Mouse (Mus musculus) forebrain, embryonic 12.5 days (tissue): ENCODE measurements around the gene Cbl. TPM values are rescaled to one million over a fixed set of nuclear protein-coding genes. Genes with fewer than 3 reads are reported as not detected.

ENCODE experiments used
- ATAC-seq: fragments of 200-750 bp; cut with Nextera tagmentation; 2 replicates; pipeline ENCODE4 v1.8.0; 2017; ENCODE audit warnings: moderate TSS enrichment; ENCODE audit not compliant: low FRiP score
- H3K27ac ChIP-seq: fragments of 300-500 bp; sonication (generic); 2 replicates; pipeline ENCODE4 v1.5.1; 2016; ENCODE audit warnings: mild to moderate bottlenecking
- H3K27me3 ChIP-seq: fragments of 300-500 bp; sonication (generic); 2 replicates; pipeline ENCODE4 v1.6.1; 2016; ENCODE audit warnings: mild to moderate bottlenecking
- H3K36me3 ChIP-seq: fragments of 300-500 bp; sonication (generic); replicated peaks from 2 replicates; pipeline ENCODE4 v1.6.1; 2016; ENCODE audit warnings: mild to moderate bottlenecking
- H3K4me1 ChIP-seq: fragments of 300-500 bp; sonication (generic); 2 replicates; pipeline ENCODE4 v1.6.1; 2016
- H3K4me2 ChIP-seq: fragments of 300-500 bp; sonication (generic); 2 replicates; pipeline ENCODE4 v1.6.1; 2016; ENCODE audit warnings: mild to moderate bottlenecking, moderate library complexity
- H3K4me3 ChIP-seq: fragments of 300-500 bp; sonication (generic); replicated peaks from 2 replicates; pipeline ENCODE4 v1.5.1; 2016; ENCODE audit warnings: mild to moderate bottlenecking
- H3K9ac ChIP-seq: fragments of 300-500 bp; sonication (generic); 2 replicates; pipeline ENCODE4 v1.6.1; 2016; ENCODE audit warnings: mild to moderate bottlenecking
- H3K9me3 ChIP-seq: fragments of 300-500 bp; sonication (generic); 2 replicates; pipeline ENCODE4 v1.6.1; 2016
- WGBS: fragments of 180-500 bp; shearing (Covaris S2); methylation state at CpG from one replicate; pipeline ENCODE4 v1.1.7; 2016; 5-methylcytosine and 5-hydroxymethylcytosine counted together
- polyA plus RNA-seq: library from polyadenylated mRNA; unstranded; fragments of >200 nt; fragmentation: Nextera tagmentation; extraction: Ambion mirVana; gene quantifications from 2 replicates; pipeline ENCODE4 v1.2.1, GENCODE M21; 2016

The Cbl gene
- polyA plus RNA-seq, 1 experiment from 2014 or later, result 28.7 TPM

DNA sequence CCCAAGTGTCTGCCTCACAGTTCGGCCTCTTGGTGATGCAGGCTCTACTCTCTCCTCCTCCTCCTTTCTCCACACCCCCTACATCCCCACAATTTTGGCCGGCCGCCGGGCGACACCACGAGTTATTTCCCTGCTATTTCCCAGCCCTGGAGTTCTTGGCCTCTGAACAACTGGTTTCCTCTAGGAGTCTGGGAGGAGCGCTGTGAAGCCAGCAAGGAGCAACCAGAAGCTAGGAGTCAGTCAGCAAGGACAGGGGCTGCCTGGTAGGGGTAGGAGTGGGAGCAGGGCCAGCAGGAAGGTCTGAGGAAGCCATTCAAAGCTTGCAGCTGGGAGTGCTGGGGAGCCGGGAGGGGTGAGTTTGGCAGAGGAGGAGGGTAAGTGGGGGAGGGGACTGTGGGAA, 126.7 kb downstream of the Cbl start, which contains the start of gene C1qtnf5:
C1qtnf5 (plus strand) TSS at position 136 of the 400 bp plus-strand sequence.
- Histone ChIP-seq H3K4me3 (no peak within 1 kb of the TSS; the same call in 1 of the 2 replicates), H3K9me3 (no peaks in the 10 kb centered on the region), H3K27me3 (no peaks in the 10 kb centered on the region), H3K36me3 (peaks cover 37% of the 10 kb centered on the region), H3K4me2 (peak within 1 kb of the TSS; percentile 41), H3K9ac (peak within 1 kb of the TSS; percentile 40), H3K4me1 (peaks cover 53% of the 10 kb centered on the region), H3K27ac (peak within 1 kb of the TSS; percentile 37)
- ATAC-seq, result no peak
- 41% methylated on average over 8 of the region's 8 CpGs for WGBS

GRCm38 (mm10) chr9:44106596-44106995, 127.3 kb downstream of the Cbl start:
- Histone ChIP-seq H3K9ac (peak overlapping the region; percentile 40), H3K4me3 (no peak overlapping the region), H3K27ac (peak overlapping the region; percentile 37; the same call in 1 of the 2 replicates), H3K27me3 (no peaks in the 10 kb centered on the region), H3K9me3 (no peaks in the 10 kb centered on the region), H3K4me1 (peaks cover 52% of the 10 kb centered on the region), H3K36me3 (peaks cover 37% of the 10 kb centered on the region), H3K4me2 (peak overlapping the region; percentile 41; the same call in 1 of the 2 replicates)
- WGBS, result 71% methylated on average over 4 of the region's 4 CpGs
- no peak for ATAC-seq

GRCm38 (mm10) chr9:44106182-44106581, 127.7 kb downstream of the Cbl start:
- no peak overlapping the region for H3K27ac ChIP-seq
- H3K4me2 ChIP-seq, result no peak overlapping the region
- no peak overlapping the region for H3K4me3 ChIP-seq
- H3K4me1 ChIP-seq, result peaks cover 55% of the 10 kb centered on the region
- WGBS, result 95% methylated on average over 7 of the region's 7 CpGs
- no peaks in the 10 kb centered on the region for H3K9me3 ChIP-seq
- H3K36me3 ChIP-seq, result peaks cover 37% of the 10 kb centered on the region
- no peak for ATAC-seq
- H3K27me3 ChIP-seq, result no peaks in the 10 kb centered on the region
- H3K9ac ChIP-seq, result no peak overlapping the region

DNA sequence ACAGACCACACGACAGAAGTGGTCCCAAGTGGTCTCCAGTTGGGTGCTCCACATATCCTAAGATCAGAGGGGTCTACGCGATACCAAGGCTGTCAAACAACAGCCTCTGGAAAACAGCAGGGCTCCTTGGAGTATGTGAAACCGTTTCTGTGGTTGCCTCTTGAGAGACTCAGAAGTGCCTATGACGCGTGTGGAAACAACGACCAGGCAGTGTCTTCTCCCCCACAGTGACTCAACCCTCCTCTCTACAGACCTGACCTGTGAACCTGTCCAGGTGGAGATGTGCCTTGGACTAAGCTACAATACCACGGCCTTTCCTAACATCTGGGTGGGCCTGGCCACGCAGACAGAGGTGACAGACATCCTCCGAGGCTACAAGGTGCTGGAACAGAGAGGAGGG, 128.1 kb downstream of the Cbl start:
- H3K27ac ChIP-seq, result no peak overlapping the region
- H3K4me1 ChIP-seq, result peaks cover 55% of the 10 kb centered on the region
- WGBS, result 85% methylated on average over 10 of the region's 10 CpGs

GRCm38 (mm10) chr9:44104881-44105280, 129.0 kb downstream of the Cbl start:
- Histone ChIP-seq H3K9me3 (no peaks in the 10 kb centered on the region), H3K4me3 (no peak overlapping the region), H3K27me3 (no peaks in the 10 kb centered on the region), H3K27ac (no peak overlapping the region), H3K36me3 (peaks cover 33% of the 10 kb centered on the region), H3K4me1 (peaks cover 47% of the 10 kb centered on the region), H3K9ac (no peak overlapping the region), H3K4me2 (no peak overlapping the region)
- WGBS, result 94% methylated on average over 7 of the region's 7 CpGs
- no peak for ATAC-seq

More for the DNA sequence above, 128.1 kb downstream of the Cbl start:
- ATAC-seq, result no peak
- Histone ChIP-seq H3K27me3 (no peaks in the 10 kb centered on the region), H3K9ac (no peak overlapping the region), H3K4me3 (no peak overlapping the region), H3K9me3 (no peaks in the 10 kb centered on the region), H3K36me3 (peaks cover 37% of the 10 kb centered on the region), H3K4me2 (no peak overlapping the region)

DNA sequence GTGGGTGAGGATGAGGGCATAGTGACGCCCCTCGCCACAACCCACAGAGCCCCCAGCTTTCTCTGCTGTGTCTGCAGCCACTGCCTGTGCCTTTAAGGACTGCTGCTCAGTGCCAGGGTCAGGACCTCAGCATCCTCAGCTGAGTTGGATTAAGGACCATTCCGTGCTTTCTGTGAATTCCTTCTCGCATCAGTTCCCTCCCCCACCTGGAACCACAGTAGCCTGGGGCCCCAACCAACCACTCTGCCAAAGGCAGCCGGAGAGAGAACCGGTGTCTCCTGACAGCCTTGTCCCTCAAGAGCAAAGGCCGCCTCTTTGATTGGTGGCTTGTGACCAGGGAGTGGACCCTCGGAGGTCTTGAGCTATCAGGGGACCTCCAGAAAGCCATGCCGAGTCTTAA, 132.4 kb downstream of the Cbl start, which contains the start of gene Mfrp:
Mfrp (plus strand) TSS at position 240 of the 400 bp plus-strand sequence.
- no peak within 1 kb of the TSS for H3K4me3 ChIP-seq
- H3K27ac ChIP-seq, result no peak within 1 kb of the TSS
- no peaks in the 10 kb centered on the region for H3K9me3 ChIP-seq
- peaks cover 25% of the 10 kb centered on the region for H3K36me3 ChIP-seq
- ATAC-seq, result no peak
- H3K4me1 ChIP-seq, result peaks cover 17% of the 10 kb centered on the region
- no peak within 1 kb of the TSS for H3K9ac ChIP-seq
- no peak within 1 kb of the TSS for H3K4me2 ChIP-seq
- WGBS, result 54% methylated on average over 9 of the region's 9 CpGs
- H3K27me3 ChIP-seq, result no peaks in the 10 kb centered on the region

- H3K4me3 ChIP-seq, result no peak overlapping the region
- no peaks in the 10 kb centered on the region for H3K9me3 ChIP-seq
- peak overlapping the region; percentile 38; the same call in 1 of the 2 replicates for H3K27ac ChIP-seq
- no peaks in the 10 kb centered on the region for H3K27me3 ChIP-seq
- H3K4me1 ChIP-seq, result peaks cover 19% of the 10 kb centered on the region
- 16% methylated on average over 9 of the region's 9 CpGs for WGBS
- peak; percentile 47; the same call in 1 of the 2 replicates for ATAC-seq
- no peak overlapping the region for H3K4me2 ChIP-seq
- H3K36me3 ChIP-seq, result peaks cover 10% of the 10 kb centered on the region
- no peak overlapping the region for H3K9ac ChIP-seq
Observed at GRCm38 (mm10) chr9:44096536-44096935, 137.3 kb downstream of the Cbl start.

DNA sequence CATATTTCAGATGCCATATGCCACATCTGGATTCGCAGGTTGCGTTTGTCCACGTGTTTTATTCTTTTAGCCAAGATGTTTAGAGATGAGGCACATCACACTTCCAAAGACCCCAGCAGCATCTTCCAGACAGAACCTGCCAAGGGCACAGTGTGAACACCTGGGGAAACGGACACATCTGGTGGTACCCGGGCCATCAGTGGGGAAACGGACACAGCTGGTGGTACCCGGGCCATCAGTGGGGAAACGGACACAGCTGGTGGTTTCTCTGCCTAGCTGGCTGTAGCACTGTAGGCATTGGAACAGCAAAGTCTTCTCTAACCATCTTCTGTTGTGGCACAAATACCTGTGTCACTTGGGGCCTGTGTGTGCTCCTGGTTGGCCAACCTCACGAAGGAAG, 138.1 kb downstream of the Cbl start:
- WGBS, result 91% methylated on average over 9 of the region's 9 CpGs
- H3K4me3 ChIP-seq, result no peak overlapping the region
- H3K9me3 ChIP-seq, result no peaks in the 10 kb centered on the region
- no peak for ATAC-seq
- H3K27me3 ChIP-seq, result no peaks in the 10 kb centered on the region
- H3K9ac ChIP-seq, result no peak overlapping the region
- H3K4me1 ChIP-seq, result peaks cover 16% of the 10 kb centered on the region
- peaks cover 10% of the 10 kb centered on the region for H3K36me3 ChIP-seq
- H3K4me2 ChIP-seq, result no peak overlapping the region
- no peak overlapping the region for H3K27ac ChIP-seq

DNA sequence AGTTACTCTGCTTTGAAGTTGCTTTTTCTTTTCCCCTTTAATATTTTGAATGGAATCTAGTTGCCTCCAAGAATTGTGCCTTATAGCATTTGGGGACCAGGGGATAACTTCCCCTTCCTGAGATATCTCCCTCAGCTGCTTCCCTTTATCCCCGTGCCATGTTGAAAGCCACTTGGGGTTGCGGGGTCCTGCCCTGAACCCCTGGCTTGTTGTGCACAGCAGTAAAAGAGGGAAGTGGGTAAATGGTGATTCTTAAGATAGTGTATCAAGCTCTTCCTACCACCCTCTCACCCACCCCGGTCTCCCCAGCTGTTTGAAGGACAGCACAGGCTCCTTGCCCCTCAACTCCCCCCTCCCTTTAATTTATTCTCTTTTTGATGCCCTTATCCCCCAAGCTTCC, 139.1 kb downstream of the Cbl start:
- ATAC-seq, result no peak
- Histone ChIP-seq H3K27ac (no peak overlapping the region), H3K27me3 (peaks cover 4% of the 10 kb centered on the region; the same call in 1 of the 2 replicates), H3K4me1 (peaks cover 16% of the 10 kb centered on the region), H3K9ac (no peak overlapping the region), H3K4me3 (no peak overlapping the region), H3K36me3 (peaks cover 10% of the 10 kb centered on the region), H3K4me2 (no peak overlapping the region), H3K9me3 (no peaks in the 10 kb centered on the region)
- 90% methylated on average over 3 of the region's 3 CpGs for WGBS

GRCm38 (mm10) chr9:44093612-44094503, 140.0 kb downstream of the Cbl start:
- peaks cover 16% of the 10 kb centered on the region for H3K4me1 ChIP-seq
- H3K9me3 ChIP-seq, result no peaks in the 10 kb centered on the region
- ATAC-seq, result peak; percentile 68; the same call in 1 of the 2 replicates
- H3K4me2 ChIP-seq, result peak overlapping the region; percentile 41
- H3K27me3 ChIP-seq, result peaks cover 12% of the 10 kb centered on the region; the same call in 1 of the 2 replicates
- WGBS, result 31% methylated on average over 24 of the region's 24 CpGs
- H3K9ac ChIP-seq, result 0 out of 2 replicates have a peak overlapping the region, but pooled peaks have one; percentile 21
- H3K4me3 ChIP-seq, result no peak overlapping the region
- H3K27ac ChIP-seq, result no peak overlapping the region
- peaks cover 10% of the 10 kb centered on the region for H3K36me3 ChIP-seq
